Mouse (Mus musculus): ENCODE measurements around the gene Zfp622. TPM values are rescaled to one million over a fixed set of nuclear protein-coding genes. Genes with fewer than 3 reads are reported as not detected.
"Not testable (repeated sequence)": the region's sequence is repeated elsewhere in the genome, so short reads cannot be mapped to it uniquely, and the experiment has no call there.

The Zfp622 gene
- polyA plus RNA-seq, 1 experiment: not detected

DNA sequence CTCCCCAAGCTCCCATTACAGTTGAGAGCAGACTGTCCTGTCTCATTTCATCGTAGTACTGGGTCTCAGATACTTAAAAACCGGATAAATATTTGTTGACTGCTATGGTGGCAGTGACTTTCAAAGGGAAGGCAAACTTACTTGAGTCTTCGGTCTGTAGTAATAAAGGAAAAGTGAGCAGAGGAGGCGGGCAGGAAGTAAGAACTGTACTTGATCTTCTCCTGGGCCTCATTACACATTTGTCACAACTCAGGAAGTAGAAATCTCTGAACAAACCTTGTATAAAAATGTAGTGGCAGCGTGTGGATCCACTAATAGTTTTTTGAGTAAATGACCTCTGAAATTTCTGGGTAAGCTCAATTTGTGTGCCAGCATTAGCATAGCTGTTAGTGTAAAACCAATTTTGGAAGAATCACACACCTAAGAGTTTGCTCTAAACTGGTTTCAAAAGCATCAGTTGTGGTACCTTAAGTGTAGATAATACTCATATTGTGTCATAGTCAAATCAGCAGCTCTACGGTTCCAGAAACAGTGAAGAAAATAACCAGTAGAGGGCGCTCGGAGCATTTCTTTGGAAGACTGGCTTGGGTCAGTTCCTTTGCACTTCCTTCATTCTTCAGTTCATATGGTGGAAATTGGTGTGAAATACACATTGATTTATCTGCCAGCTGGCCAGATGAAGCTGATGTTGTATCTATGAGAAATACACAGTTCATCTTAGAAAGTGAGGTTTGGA lies 9.0 kb downstream of the Zfp622 start:
- TF ChIP-seq POLR2A (IDR thresholded peaks at IDR 0.05; ENCODE audit: insufficient read depth, low read depth, low read length) (no peak), CTCF (IDR thresholded peaks at IDR 0.05; ENCODE audit: insufficient read depth, low read depth, low read length) (no peak)
- Histone ChIP-seq H3K4me3 (ENCODE audit: insufficient read depth, low read depth, low read length) (no peak overlapping the region), H3K27ac (ENCODE audit: insufficient read depth, low read depth, low read length) (no peak overlapping the region), H3K4me1 (ENCODE audit: control insufficient read depth, insufficient read depth, low read length) (peaks cover 3% of the 10 kb centered on the region)
- WGBS: 55% methylated on average over 8 of the region's 8 CpGs

- H3K27ac ChIP-seq (ENCODE audit: insufficient read depth, low read depth, low read length): no peak overlapping the region
- WGBS: 31% methylated on average over 2 of the region's 2 CpGs
- no peak for TF ChIP-seq POLR2A (IDR thresholded peaks at IDR 0.05; ENCODE audit: insufficient read depth, low read depth, low read length)
- no peak for TF ChIP-seq CTCF (IDR thresholded peaks at IDR 0.05; ENCODE audit: insufficient read depth, low read depth, low read length)
- peaks cover under 1% of the 10 kb centered on the region for H3K4me1 ChIP-seq (ENCODE audit: control insufficient read depth, insufficient read depth, low read length)
- H3K4me3 ChIP-seq (ENCODE audit: insufficient read depth, low read depth, low read length): no peak overlapping the region
These were observed 11.4 kb downstream of the Zfp622 start for GRCm38 (mm10) chr15:25995521-25995920.

DNA sequence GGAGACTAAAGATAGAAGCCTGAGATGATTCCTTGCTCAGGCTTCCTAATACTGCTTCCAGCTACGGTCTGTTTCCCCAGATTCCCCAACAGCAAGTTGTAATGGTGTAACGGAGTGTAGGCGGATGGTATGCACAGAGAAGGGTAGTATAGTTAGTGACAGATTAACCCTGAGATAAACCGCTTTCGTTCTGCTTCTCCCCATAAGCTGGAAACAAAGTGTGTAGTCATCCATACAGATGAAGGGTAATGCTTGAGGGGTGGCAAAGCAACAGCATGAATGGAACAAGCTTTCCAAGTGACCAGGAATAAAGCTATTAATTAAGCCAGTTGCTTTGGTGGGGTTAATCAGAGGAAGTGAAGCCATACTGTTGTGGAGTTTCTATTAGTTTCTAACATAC lies 15.4 kb downstream of the Zfp622 start:
- H3K27ac ChIP-seq (ENCODE audit: insufficient read depth, low read depth, low read length); H3K4me3 ChIP-seq (ENCODE audit: insufficient read depth, low read depth, low read length); H3K4me1 ChIP-seq (ENCODE audit: control insufficient read depth, insufficient read depth, low read length): not testable (repeated sequence)
- WGBS: 28% methylated on average over 5 of the region's 5 CpGs

DNA sequence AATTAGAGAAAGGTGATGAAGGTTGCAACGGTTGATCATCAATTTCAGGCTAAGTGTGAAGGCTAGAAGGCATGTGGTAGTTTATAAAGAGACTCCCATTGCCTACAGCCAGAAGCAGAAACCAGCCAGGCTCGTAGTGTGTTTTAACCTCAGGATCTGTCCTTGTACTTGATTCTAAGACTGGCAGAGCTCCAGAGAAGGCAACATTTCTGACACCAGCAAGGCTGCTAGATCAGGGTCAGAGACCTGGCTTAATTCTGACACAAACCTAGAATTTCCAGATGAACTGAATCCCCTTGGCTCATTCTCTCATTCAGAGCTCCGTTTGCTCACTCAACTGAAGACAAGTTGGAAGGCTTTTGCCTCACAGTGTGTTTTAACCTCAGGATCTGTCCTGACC lies 24.5 kb downstream of the Zfp622 start:
- Histone ChIP-seq H3K27ac (ENCODE audit: insufficient read depth, low read depth, low read length) (no peak overlapping the region), H3K4me1 (ENCODE audit: control insufficient read depth, insufficient read depth, low read length) (no peaks in the 10 kb centered on the region), H3K4me3 (ENCODE audit: insufficient read depth, low read depth, low read length) (no peak overlapping the region)
- TF ChIP-seq POLR2A (IDR thresholded peaks at IDR 0.05; ENCODE audit: insufficient read depth, low read depth, low read length) (no peak), CTCF (IDR thresholded peaks at IDR 0.05; ENCODE audit: insufficient read depth, low read depth, low read length) (no peak)
- 79% methylated on average over 3 of the region's 3 CpGs for whole genome bisulfite sequencing

DNA sequence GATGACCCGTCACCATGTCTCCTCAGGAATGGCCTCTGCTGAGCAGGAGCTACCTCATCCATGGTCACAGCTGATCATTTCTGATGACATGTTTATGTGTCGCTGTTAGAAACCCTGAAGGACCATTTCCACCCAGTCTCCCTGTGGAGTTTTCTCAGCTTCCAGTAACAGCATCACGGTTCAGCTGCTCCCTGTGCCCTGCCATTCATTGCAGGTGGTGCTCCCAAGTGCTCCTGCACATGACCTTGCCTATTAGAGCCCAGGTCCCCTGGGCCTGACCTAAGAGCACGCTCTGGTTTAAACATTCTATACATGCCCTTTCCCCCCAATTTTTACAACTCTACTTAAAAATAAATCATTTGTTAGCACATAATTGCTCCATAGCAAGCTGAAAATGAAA lies 28.7 kb downstream of the Zfp622 start:
- TF ChIP-seq POLR2A (IDR thresholded peaks at IDR 0.05; ENCODE audit: insufficient read depth, low read depth, low read length): no peak
- TF ChIP-seq CTCF (IDR thresholded peaks at IDR 0.05; ENCODE audit: insufficient read depth, low read depth, low read length): no peak
- WGBS: 76% methylated on average over 4 of the region's 4 CpGs
- Histone ChIP-seq H3K4me1 (ENCODE audit: control insufficient read depth, insufficient read depth, low read length) (no peaks in the 10 kb centered on the region), H3K27ac (ENCODE audit: insufficient read depth, low read depth, low read length) (no peak overlapping the region), H3K4me3 (ENCODE audit: insufficient read depth, low read depth, low read length) (no peak overlapping the region)

GRCm38 (mm10) chr15:26015979-26016665 lies 32.0 kb downstream of the Zfp622 start:
- no peak for TF ChIP-seq CTCF (IDR thresholded peaks at IDR 0.05; ENCODE audit: insufficient read depth, low read depth, low read length)
- no peak overlapping the region for H3K27ac ChIP-seq (ENCODE audit: insufficient read depth, low read depth, low read length)
- no peaks in the 10 kb centered on the region for H3K4me1 ChIP-seq (ENCODE audit: control insufficient read depth, insufficient read depth, low read length)
- WGBS: 78% methylated on average over 14 of the region's 14 CpGs
- H3K4me3 ChIP-seq (ENCODE audit: insufficient read depth, low read depth, low read length): no peak overlapping the region

- no peak for TF ChIP-seq CTCF (IDR thresholded peaks at IDR 0.05; ENCODE audit: insufficient read depth, low read depth, low read length)
- TF ChIP-seq POLR2A (IDR thresholded peaks at IDR 0.05; ENCODE audit: insufficient read depth, low read depth, low read length): no peak
- no peaks in the 10 kb centered on the region; the same call in 1 of the 2 replicates for H3K4me1 ChIP-seq (ENCODE audit: control insufficient read depth, insufficient read depth, low read length)
- H3K4me3 ChIP-seq (ENCODE audit: insufficient read depth, low read depth, low read length): no peak overlapping the region
- 26% methylated on average over 8 of the region's 8 CpGs for WGBS
- H3K27ac ChIP-seq (ENCODE audit: insufficient read depth, low read depth, low read length): no peak overlapping the region
These were observed 37.6 kb downstream of the Zfp622 start for GRCm38 (mm10) chr15:26021721-26022120.

DNA sequence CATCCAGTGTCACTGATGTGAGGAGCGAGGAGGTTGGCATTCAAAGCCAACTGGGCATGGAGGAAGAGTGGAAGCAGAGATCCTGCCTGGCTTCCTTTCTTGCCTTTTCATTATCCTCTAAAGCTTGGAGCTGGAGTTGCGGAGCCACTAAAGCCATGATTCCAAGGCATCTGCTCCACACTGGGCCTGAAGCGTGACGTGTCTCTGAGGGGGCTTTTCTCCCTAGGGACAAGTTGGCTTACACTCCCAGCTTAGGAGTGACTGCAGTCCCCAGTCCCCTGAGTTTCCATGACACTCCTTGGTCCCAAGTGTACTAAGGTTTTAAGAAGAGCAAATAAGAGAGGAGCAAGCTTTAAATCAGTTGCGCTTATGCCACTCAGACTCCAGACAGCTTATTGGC lies 38.5 kb downstream of the Zfp622 start:
- 72% methylated on average over 5 of the region's 5 CpGs for WGBS
- no peak overlapping the region for H3K4me3 ChIP-seq (ENCODE audit: insufficient read depth, low read depth, low read length)
- no peak overlapping the region for H3K27ac ChIP-seq (ENCODE audit: insufficient read depth, low read depth, low read length)
- H3K4me1 ChIP-seq (ENCODE audit: control insufficient read depth, insufficient read depth, low read length): no peaks in the 10 kb centered on the region; the same call in 1 of the 2 replicates
- TF ChIP-seq CTCF (IDR thresholded peaks at IDR 0.05; ENCODE audit: insufficient read depth, low read depth, low read length) (no peak), POLR2A (IDR thresholded peaks at IDR 0.05; ENCODE audit: insufficient read depth, low read depth, low read length) (no peak)

DNA sequence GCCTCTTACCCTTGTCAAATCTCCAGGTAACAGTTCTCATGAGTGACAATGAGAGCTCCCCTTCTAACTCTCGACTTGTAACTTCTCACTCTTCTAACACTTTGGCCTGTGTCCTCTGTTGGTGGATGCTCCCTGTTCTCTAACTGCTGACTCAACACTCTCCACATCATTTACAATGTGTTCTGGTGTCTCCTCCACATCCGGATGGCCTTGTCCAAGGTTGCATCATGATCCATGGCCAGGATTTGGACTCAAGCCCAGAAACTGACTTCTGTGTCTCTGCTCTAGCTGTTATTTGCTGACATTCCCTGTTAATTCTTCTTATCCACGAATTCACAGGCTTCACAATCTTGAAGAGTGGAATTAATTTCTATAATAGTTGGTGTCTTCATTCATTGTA lies 47.5 kb downstream of the Zfp622 start:
- Histone ChIP-seq H3K27ac (ENCODE audit: insufficient read depth, low read depth, low read length) (no peak overlapping the region), H3K4me1 (ENCODE audit: control insufficient read depth, insufficient read depth, low read length) (no peaks in the 10 kb centered on the region), H3K4me3 (ENCODE audit: insufficient read depth, low read depth, low read length) (no peak overlapping the region)
- WGBS: 55% methylated on average over 3 of the region's 3 CpGs
- no peak for TF ChIP-seq CTCF (IDR thresholded peaks at IDR 0.05; ENCODE audit: insufficient read depth, low read depth, low read length)
- no peak for TF ChIP-seq POLR2A (IDR thresholded peaks at IDR 0.05; ENCODE audit: insufficient read depth, low read depth, low read length)
